Mouse (Mus musculus) olfactory bulb, adult 2 months (tissue): Measurements from ENCODE around the gene Tmem189. TPM values are rescaled to one million over a fixed set of nuclear protein-coding genes. Genes with fewer than 3 reads are reported as not detected.
A peak's percentile ranks its signal among the peaks of the same experiment; 100 is the strongest.

ENCODE experiments used
- H3K27ac ChIP-seq: fragments of 200-500 bp; 2 replicates; pipeline ENCODE4 v1.5.1; 2012; ENCODE audit warnings: low read depth, low read length; ENCODE audit not compliant: insufficient read depth
- H3K4me1 ChIP-seq: fragments of 200-500 bp; 2 replicates; pipeline ENCODE4 v1.6.1; 2012; ENCODE audit warnings: low read length; ENCODE audit not compliant: control insufficient read depth, insufficient read depth
- H3K4me3 ChIP-seq: fragments of 200-500 bp; 2 replicates; pipeline ENCODE4 v1.5.1; 2012; ENCODE audit warnings: mild to moderate bottlenecking, low read depth, low read length, moderate library complexity; ENCODE audit not compliant: insufficient read depth
- CTCF ChIP-seq: fragments of 200-500 bp; IDR thresholded peaks from 2 replicates; pipeline ENCODE4 v1.5.1; 2012; ENCODE audit warnings: low read depth, mild to moderate bottlenecking, low read length, moderate library complexity; ENCODE audit not compliant: insufficient read depth
- POLR2A ChIP-seq: fragments of 200-500 bp; IDR thresholded peaks from 2 replicates; pipeline ENCODE4 v1.6.1; 2012; ENCODE audit warnings: mild to moderate bottlenecking, low read depth, low read length, moderate library complexity; ENCODE audit not compliant: insufficient read depth
- WGBS: fragments of 180-500 bp; shearing (Covaris S2); methylation state at CpG from one replicate; pipeline ENCODE4 v1.1.7; 2018; 5-methylcytosine and 5-hydroxymethylcytosine counted together
- polyA plus RNA-seq: library from polyadenylated mRNA; stranded (reverse); fragments of >200 nt; gene quantifications from 2 replicates; pipeline ENCODE4 v1.2.4, GENCODE M21; 2012; ENCODE audit warnings: low replicate concordance; ENCODE audit not compliant: missing spikeins, insufficient read depth, insufficient read length

Tmem189 gene
- polyA plus RNA-seq, 1 experiment: 167 TPM

GRCm38 (mm10) chr2:167631591-167632448 lies 57.8 kb downstream of the Tmem189 start, which contains the start of gene Ube2v1:
Gene Ube2v1 (minus strand): TSS chr2:167632095.
- H3K27ac ChIP-seq: peak within 1 kb of the TSS; percentile 92
- TF ChIP-seq POLR2A (peak; percentile 77), CTCF (no peak)

GRCm38 (mm10) chr2:167631181-167631590 lies 58.4 kb downstream of the Tmem189 start:
- WGBS: under 1% methylated on average over 31 of the region's 31 CpGs
- TF ChIP-seq CTCF (no peak), POLR2A (no peak)
- Histone ChIP-seq H3K27ac (peak overlapping the region; percentile 6; the same call in 1 of the 2 replicates), H3K4me3 (peak overlapping the region; percentile 80), H3K4me1 (peaks cover 43% of the 10 kb centered on the region)

More at GRCm38 (mm10) chr2:167631591-167632448, 57.8 kb downstream of the Tmem189 start, which contains the start of gene Ube2v1:
- 1% methylated on average over 86 of the region's 87 CpGs for WGBS
- Histone ChIP-seq H3K4me1 (peaks cover 41% of the 10 kb centered on the region), H3K4me3 (peak within 1 kb of the TSS; percentile 80)

- TF ChIP-seq CTCF: no peak
- no peak for TF ChIP-seq POLR2A
- 59% methylated on average over 5 of the region's 5 CpGs for WGBS
- peaks cover 50% of the 10 kb centered on the region for H3K4me1 ChIP-seq
- peak overlapping the region; percentile 80 for H3K4me3 ChIP-seq
- H3K27ac ChIP-seq: no peak overlapping the region
These were observed 59.2 kb downstream of the Tmem189 start for GRCm38 (mm10) chr2:167630421-167630820.

- Histone ChIP-seq H3K27ac (no peak overlapping the region), H3K4me3 (no peak overlapping the region), H3K4me1 (peaks cover 56% of the 10 kb centered on the region)
- TF ChIP-seq POLR2A: no peak
- no peak for TF ChIP-seq CTCF
- 61% methylated on average over 11 of the region's 11 CpGs for WGBS
These were observed 59.9 kb downstream of the Tmem189 start for GRCm38 (mm10) chr2:167629665-167630209.

GRCm38 (mm10) chr2:167628872-167629271 lies 60.8 kb downstream of the Tmem189 start:
- 19% methylated on average over 4 of the region's 4 CpGs for WGBS
- Histone ChIP-seq H3K27ac (no peak overlapping the region), H3K4me1 (peaks cover 59% of the 10 kb centered on the region), H3K4me3 (no peak overlapping the region)
- TF ChIP-seq POLR2A (no peak), CTCF (no peak)

- 62% methylated on average over 7 of the region's 7 CpGs for WGBS
These were observed 62.6 kb downstream of the Tmem189 start for GRCm38 (mm10) chr2:167627019-167627418.

GRCm38 (mm10) chr2:167625670-167626069 lies 64.0 kb downstream of the Tmem189 start:
- Histone ChIP-seq H3K4me1 (peaks cover 74% of the 10 kb centered on the region), H3K27ac (no peak overlapping the region), H3K4me3 (no peak overlapping the region)
- TF ChIP-seq POLR2A (no peak), CTCF (no peak)
- 32% methylated on average over 2 of the region's 2 CpGs for WGBS

More at GRCm38 (mm10) chr2:167627019-167627418, 62.6 kb downstream of the Tmem189 start:
- Histone ChIP-seq H3K27ac (no peak overlapping the region), H3K4me1 (peaks cover 61% of the 10 kb centered on the region), H3K4me3 (no peak overlapping the region)
- TF ChIP-seq CTCF: no peak
- TF ChIP-seq POLR2A: no peak

GRCm38 (mm10) chr2:167624368-167625075 lies 65.1 kb downstream of the Tmem189 start:
- no peak overlapping the region for H3K27ac ChIP-seq
- no peak overlapping the region for H3K4me3 ChIP-seq
- TF ChIP-seq POLR2A: no peak
- no peak for TF ChIP-seq CTCF
- H3K4me1 ChIP-seq: peaks cover 64% of the 10 kb centered on the region
- WGBS: 58% methylated on average over 5 of the region's 6 CpGs
